Mouse (Mus musculus): ENCODE measurements around the gene Glud1. TPM values are rescaled to one million over a fixed set of nuclear protein-coding genes. Genes with fewer than 3 reads are reported as not detected.
A peak's percentile ranks its signal among the peaks of the same experiment; 100 is the strongest.

Gene Glud1
- total and polyA plus RNA-seq, 3 experiments = 87.3 to 143 (median 116) TPM

DNA sequence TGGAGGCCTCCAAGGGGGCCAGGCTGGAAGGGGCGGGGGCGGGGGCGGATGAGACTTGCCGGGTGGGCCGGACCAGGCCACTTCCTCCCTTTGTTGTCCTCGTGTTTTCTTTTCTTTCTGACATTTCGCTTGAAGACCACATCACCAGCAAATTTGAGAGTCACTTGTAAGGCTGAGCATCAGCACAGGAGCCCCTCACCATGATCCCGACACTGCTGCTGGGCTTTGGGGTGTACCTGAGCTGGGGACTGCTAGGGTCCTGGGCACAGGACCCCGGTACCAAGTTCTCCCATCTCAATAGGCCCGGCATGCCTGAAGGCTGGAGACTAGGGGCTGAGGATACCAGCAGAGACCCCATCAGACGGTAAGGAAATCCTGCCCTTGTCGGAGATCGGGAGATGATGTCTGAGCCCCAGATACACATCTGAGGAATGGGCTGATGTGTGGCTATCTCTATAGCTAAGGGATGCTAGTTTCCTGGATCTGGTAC, 64.9 kb downstream of the Glud1 start, which contains the start of gene Mmrn2:
TSS of gene Mmrn2 (plus strand) at position 51 of the 490 bp plus-strand sequence.
- TF ChIP-seq E2F4 (IDR thresholded peaks at IDR 0.05; ENCODE audit: insufficient replicate concordance, low read depth, low read length) = no peak
- no peak for TF ChIP-seq SIN3A (IDR thresholded peaks at IDR 0.05; ENCODE audit: low read length)
- no peak for TF ChIP-seq NELFE (IDR thresholded peaks at IDR 0.05; ENCODE audit: low read depth, low read length)
- TF ChIP-seq MAFK (IDR thresholded peaks at IDR 0.05; ENCODE audit: insufficient replicate concordance, low read length) = no peak
- TF ChIP-seq ZKSCAN1 (IDR thresholded peaks at IDR 0.05; ENCODE audit: borderline replicate concordance, low read depth, low read length) = no peak
- no peak for TF ChIP-seq MAX (IDR thresholded peaks at IDR 0.05; ENCODE audit: low read length)
- no peak for TF ChIP-seq CHD2 (IDR thresholded peaks at IDR 0.05; ENCODE audit: low read length)
- no peak for TF ChIP-seq MYC (IDR thresholded peaks at IDR 0.05; ENCODE audit: low read depth, low read length)
- no peak for TF ChIP-seq ZC3H11A (IDR thresholded peaks at IDR 0.05; ENCODE audit: low read depth, low read length)
- no peak for TF ChIP-seq CTCF (conservative IDR thresholded peaks at IDR 0.05 in 1 of 2, IDR thresholded peaks at IDR 0.05 in 1 of 2; ENCODE audit: low read depth in 2 of 2, low read length in 2 of 2)
- in situ Hi-C loops (cut with MboI; ENCODE audit: low pct_ligation_motif_present, low pct_unique_long_range_greater_than_20kb, low sequenced_read_pairs) (loop anchor here (10.0 kb wide), 2 partner anchors 189 to 291 kb away; partner anchors contain the start of gene Anxa8), dilution Hi-C loops (cut with MboI; ENCODE audit: extremely low pct_ligation_motif_present, extremely low pct_unique_long_range_greater_than_20kb, low sequenced_read_pairs) (no loop called here)
- H3K4me1 ChIP-seq (ENCODE audit: control insufficient read depth in 1 of 2, insufficient read depth in 2 of 2) = peaks cover 9 to 18% of the 10 kb centered on the region in 2 experiments
- no peaks in the 10 kb centered on the region for H3K9me3 ChIP-seq (replicated peaks; ENCODE audit: low read length)
- no peak within 1 kb of the TSS for H3K27ac ChIP-seq (ENCODE audit: insufficient read depth, low read depth)
- H3K27me3 ChIP-seq (replicated peaks) = no peaks in the 10 kb centered on the region
- no peaks in the 10 kb centered on the region for H3K79me2 ChIP-seq (replicated peaks; ENCODE audit: control insufficient read depth, extremely low read depth, insufficient read depth, poor library complexity, severe bottlenecking)
- H3K36me3 ChIP-seq (replicated peaks in 1 of 2; ENCODE audit: control insufficient read depth in 1 of 2, insufficient read depth in 1 of 2, low read length in 1 of 2) = no peaks in the 10 kb centered on the region
- no peak for DNase-seq (ENCODE audit: extremely low read depth)
- no peak within 1 kb of the TSS for H3K9ac ChIP-seq (ENCODE audit: insufficient read depth, low read depth)
- no peak within 1 kb of the TSS for H3K4me3 ChIP-seq (replicated peaks in 1 of 3; ENCODE audit: low read depth in 2 of 3, low read length in 2 of 3, poor library complexity in 1 of 3)
- H3K4me2 ChIP-seq (ENCODE audit: insufficient read depth, low read depth, poor library complexity, severe bottlenecking) = no peak within 1 kb of the TSS

DNA sequence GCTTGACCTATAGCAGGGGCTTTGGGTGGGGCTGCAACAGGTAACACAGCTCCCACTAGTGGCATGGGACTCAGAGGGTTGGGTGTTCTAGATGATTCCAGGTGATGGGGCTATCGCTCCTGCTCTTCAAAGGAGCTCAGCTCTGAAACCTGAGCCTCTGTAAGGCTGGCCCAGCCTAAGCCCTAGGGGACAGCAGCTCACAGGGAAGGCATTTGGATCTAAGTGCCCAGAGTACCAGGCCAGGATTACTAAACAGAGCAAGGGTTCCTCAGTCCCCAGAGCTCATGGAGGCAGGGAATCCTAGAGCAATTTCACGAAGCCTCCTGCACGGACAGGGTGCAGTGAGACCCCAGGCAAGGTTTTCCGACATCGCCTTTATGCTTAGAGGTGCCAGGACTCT, 65.4 kb downstream of the Glud1 start:
- Histone ChIP-seq H3K79me2 (replicated peaks; ENCODE audit: control insufficient read depth, extremely low read depth, insufficient read depth, poor library complexity, severe bottlenecking) (no peaks in the 10 kb centered on the region), H3K4me3 (replicated peaks in 1 of 3; ENCODE audit: low read depth in 2 of 3, low read length in 2 of 3, poor library complexity in 1 of 3) (no peak overlapping the region), H3K27ac (ENCODE audit: insufficient read depth, low read depth) (no peak overlapping the region), H3K4me1 (ENCODE audit: control insufficient read depth in 1 of 2, insufficient read depth in 2 of 2) (peaks cover 9 to 18% of the 10 kb centered on the region in 2 experiments), H3K36me3 (replicated peaks in 1 of 2; ENCODE audit: control insufficient read depth in 1 of 2, insufficient read depth in 1 of 2, low read length in 1 of 2) (no peaks in the 10 kb centered on the region), H3K9ac (ENCODE audit: insufficient read depth, low read depth) (no peak overlapping the region), H3K9me3 (replicated peaks; ENCODE audit: low read length) (no peaks in the 10 kb centered on the region), H3K4me2 (ENCODE audit: insufficient read depth, low read depth, poor library complexity, severe bottlenecking) (no peak overlapping the region), H3K27me3 (replicated peaks) (no peaks in the 10 kb centered on the region)
- no peak for DNase-seq (ENCODE audit: extremely low read depth)
- no peak for TF ChIP-seq TBP (conservative IDR thresholded peaks at IDR 0.05; ENCODE audit: low read depth, low read length)
- peak; percentile 3 for TF ChIP-seq RAD21 (IDR thresholded peaks at IDR 0.05; ENCODE audit: low read depth, low read length)
- peak in 1 of 2 experiments; percentile 53; a peak in 2 of 4 replicates for TF ChIP-seq CTCF (conservative IDR thresholded peaks at IDR 0.05 in 1 of 2, IDR thresholded peaks at IDR 0.05 in 1 of 2; ENCODE audit: low read depth in 2 of 2, low read length in 2 of 2)
- in situ Hi-C loops (cut with MboI; ENCODE audit: low pct_ligation_motif_present, low pct_unique_long_range_greater_than_20kb, low sequenced_read_pairs) = loop anchor here (10.0 kb wide), 2 partner anchors 189 to 291 kb away; partner anchors contain the start of gene Anxa8
- dilution Hi-C loops (cut with MboI; ENCODE audit: extremely low pct_ligation_motif_present, extremely low pct_unique_long_range_greater_than_20kb, low sequenced_read_pairs) = no loop called here

DNA sequence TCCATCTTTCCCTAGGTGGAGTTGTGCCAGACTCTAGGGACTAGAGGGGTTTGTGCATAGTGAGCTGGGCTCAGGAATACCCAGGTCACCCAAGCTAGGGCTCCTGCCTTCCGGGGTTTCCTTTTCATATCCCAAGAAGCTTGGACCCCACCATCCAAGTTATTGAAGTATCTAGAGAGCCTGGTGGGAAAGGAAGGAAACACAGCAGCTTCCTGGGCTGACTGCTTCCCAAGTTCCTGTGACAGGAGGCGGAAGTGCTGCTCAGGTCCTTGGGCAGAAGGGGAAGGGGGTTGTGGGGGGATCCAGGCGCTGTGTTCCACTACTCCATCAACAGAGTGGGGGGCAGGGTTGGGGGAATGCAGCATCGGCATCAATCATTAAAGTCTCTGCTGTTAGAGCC, 66.6 kb downstream of the Glud1 start:
- in situ Hi-C loops (cut with MboI; ENCODE audit: low pct_ligation_motif_present, low pct_unique_long_range_greater_than_20kb, low sequenced_read_pairs) (loop anchor here (10.0 kb wide), 2 partner anchors 188 to 292 kb away; partner anchors contain the start of gene Anxa8), dilution Hi-C loops (cut with MboI; ENCODE audit: extremely low pct_ligation_motif_present, extremely low pct_unique_long_range_greater_than_20kb, low sequenced_read_pairs) (no loop called here)
- Histone ChIP-seq H3K4me3 (replicated peaks in 1 of 3; ENCODE audit: low read depth in 2 of 3, low read length in 2 of 3, poor library complexity in 1 of 3) (no peak overlapping the region), H3K27me3 (replicated peaks) (no peaks in the 10 kb centered on the region), H3K79me2 (replicated peaks; ENCODE audit: control insufficient read depth, extremely low read depth, insufficient read depth, poor library complexity, severe bottlenecking) (no peaks in the 10 kb centered on the region), H3K9ac (ENCODE audit: insufficient read depth, low read depth) (no peak overlapping the region), H3K4me2 (ENCODE audit: insufficient read depth, low read depth, poor library complexity, severe bottlenecking) (no peak overlapping the region), H3K4me1 (ENCODE audit: control insufficient read depth in 1 of 2, insufficient read depth in 2 of 2) (peaks cover 9 to 18% of the 10 kb centered on the region in 2 experiments), H3K27ac (ENCODE audit: insufficient read depth, low read depth) (no peak overlapping the region), H3K36me3 (replicated peaks in 1 of 2; ENCODE audit: control insufficient read depth in 1 of 2, insufficient read depth in 1 of 2, low read length in 1 of 2) (no peaks in the 10 kb centered on the region), H3K9me3 (replicated peaks; ENCODE audit: low read length) (no peaks in the 10 kb centered on the region)
- DNase-seq (ENCODE audit: extremely low read depth) = no peak
- TF ChIP-seq EP300 (IDR thresholded peaks at IDR 0.05; ENCODE audit: low read length) = no peak
- no peak for TF ChIP-seq MYC (IDR thresholded peaks at IDR 0.05; ENCODE audit: low read depth, low read length)
- no peak for TF ChIP-seq ETS1 (conservative IDR thresholded peaks at IDR 0.05; ENCODE audit: low read depth, low read length)
- no peak for TF ChIP-seq TCF12 (IDR thresholded peaks at IDR 0.05; ENCODE audit: low read depth, low read length)
- no peak for TF ChIP-seq ZNF384 (IDR thresholded peaks at IDR 0.05; ENCODE audit: low read depth, low read length)
- no peak for TF ChIP-seq KAT2A (IDR thresholded peaks at IDR 0.05; ENCODE audit: insufficient replicate concordance, low read length)
